Mouse (Mus musculus): Measurements from ENCODE around the gene Hspb8.

DNA sequence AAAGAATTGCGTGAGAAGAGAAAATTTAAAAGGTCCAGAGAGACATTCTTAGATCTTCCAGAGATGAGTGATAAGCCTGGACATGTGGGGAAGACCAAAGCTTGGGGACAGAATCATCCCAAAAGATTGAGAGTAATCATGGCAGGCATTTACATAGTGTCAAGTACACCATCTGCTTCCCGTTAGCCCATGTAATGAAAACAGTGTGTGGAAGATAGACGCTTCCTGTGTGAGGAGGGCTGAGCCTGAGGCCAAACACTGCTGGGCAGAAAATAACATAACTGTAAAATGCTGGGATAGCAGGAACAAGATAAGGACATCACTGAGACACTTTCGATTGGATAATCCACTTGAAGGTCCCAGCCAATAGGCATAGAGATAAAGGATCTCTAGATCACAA is 61.9 kb downstream of the Hspb8 start:
- TF ChIP-seq CTCF (IDR thresholded peaks at IDR 0.05; ENCODE audit: low read depth) (no peak), EP300 (IDR thresholded peaks at IDR 0.05; ENCODE audit: low read depth) (no peak)
